Mouse (Mus musculus): Measurements from ENCODE around the gene Cacna2d2.

DNA sequence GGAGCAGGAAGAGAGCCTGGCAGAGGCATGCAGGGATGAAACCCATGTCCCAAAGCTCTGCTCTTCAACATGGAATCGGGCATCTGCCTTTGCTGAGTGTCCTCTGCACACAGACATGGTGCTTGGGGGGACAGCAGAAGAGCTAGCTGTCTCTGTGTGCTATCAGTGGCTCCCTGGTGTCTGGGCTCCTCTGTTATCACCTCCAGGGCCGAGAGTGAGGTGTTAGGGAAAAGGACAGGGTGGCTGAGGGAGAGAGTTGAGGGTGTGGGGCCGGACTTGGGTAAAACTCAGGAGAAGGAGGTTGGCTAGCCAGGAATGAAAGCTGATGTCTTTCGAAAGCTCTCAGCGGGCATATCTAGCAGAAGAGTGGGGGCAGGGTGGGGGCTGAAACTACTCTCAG lies 63.5 kb downstream of the Cacna2d2 start:
- TF ChIP-seq CTCF (conservative IDR thresholded peaks at IDR 0.05; ENCODE audit: low read length) (no peak), NANOG (IDR thresholded peaks at IDR 0.05; ENCODE audit: borderline replicate concordance, low read length) (no peak), POU5F1 (IDR thresholded peaks at IDR 0.05; ENCODE audit: borderline replicate concordance, low read length) (no peak)
